Mouse (Mus musculus): ENCODE results near the gene Zc3h7b.
"Not testable (repeated sequence)": the region's sequence is repeated elsewhere in the genome, so short reads cannot be mapped to it uniquely, and the experiment has no call there.

The Zc3h7b gene

DNA sequence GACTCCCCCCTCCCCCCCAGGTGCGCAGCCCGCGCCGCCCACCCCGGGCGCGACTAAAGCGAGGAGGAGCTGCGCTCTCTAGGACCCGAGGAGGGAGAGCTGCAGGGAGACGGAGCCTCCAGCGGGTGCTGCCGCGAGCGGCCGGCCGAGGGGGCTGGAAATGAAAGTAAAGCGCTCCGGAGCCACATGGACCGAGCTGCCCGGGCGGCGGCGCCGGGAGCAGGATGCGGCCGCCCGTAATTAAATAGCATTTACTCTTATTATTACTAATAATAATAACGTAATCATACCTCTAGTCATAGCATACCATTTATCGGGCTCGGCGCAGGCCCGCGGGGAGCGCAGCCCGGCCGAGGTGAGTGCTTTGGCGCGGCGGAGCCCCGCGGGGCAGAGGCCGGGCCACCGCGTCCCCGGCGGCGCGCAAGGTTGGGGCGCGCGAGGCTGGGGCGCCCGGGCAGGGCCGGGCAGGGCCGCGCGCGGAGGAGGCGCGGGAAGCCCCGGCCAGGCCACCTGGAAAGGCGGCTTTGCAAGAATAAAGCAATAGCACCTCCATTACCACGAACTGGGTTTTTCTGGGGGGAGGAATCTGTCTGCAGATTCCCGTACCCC, at the start of gene Zc3h7b, which contains the start of gene Rangap1:
Gene Zc3h7b, plus strand, starts transcription at position 66 of the 609 bp plus-strand sequence.
Gene Rangap1, minus strand, starts transcription at position 539 of the 609 bp plus-strand sequence.
- DNase-seq = peak; percentile 68

DNA sequence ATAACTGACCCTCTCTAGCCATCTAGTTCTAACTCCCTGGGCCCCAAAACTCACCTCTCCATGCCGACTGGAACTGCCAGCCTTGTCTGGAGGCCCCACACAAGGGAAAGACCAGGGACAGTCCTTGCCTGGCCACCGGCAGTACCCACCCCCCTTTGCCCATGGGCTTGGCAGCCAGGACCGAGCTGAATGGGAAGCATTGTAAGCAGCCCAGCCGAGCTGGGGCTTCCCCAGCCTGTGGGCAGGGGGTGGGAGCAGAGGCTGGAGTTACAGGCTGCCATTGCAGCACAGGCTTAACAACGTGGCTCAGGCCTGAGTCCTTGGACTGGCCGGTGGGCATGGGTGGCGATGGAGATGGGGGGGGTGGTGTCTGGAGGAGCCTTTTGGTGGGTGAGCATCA, 47.7 kb upstream of the Zc3h7b start, which contains the start of gene Chadl:
Gene Chadl, minus strand, starts transcription at position 113 of the 400 bp plus-strand sequence.
- no peak for DNase-seq

GRCm38 (mm10) chr15:81697847-81698246, 47.0 kb upstream of the Zc3h7b start:
- no peak for DNase-seq

DNA sequence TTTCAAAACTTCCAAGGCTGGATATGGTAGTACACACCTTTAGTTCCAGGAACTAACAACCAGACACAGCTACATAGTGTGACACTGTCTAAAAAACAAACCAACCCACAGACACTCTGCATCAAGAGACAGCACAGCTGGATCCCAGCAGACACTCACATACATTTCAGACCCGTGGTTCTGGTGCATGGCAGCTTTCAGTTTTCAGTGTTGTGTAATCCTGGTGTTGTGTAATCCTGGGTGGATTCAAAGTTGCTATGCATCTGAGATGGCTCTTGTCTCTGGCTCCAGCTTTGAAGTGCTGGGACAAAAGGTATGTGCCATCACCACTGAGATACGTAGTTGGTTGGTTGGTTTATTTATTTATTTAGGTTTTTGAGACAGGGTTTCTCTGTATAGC, 46.3 kb upstream of the Zc3h7b start:
- DNase-seq = no peak

DNA sequence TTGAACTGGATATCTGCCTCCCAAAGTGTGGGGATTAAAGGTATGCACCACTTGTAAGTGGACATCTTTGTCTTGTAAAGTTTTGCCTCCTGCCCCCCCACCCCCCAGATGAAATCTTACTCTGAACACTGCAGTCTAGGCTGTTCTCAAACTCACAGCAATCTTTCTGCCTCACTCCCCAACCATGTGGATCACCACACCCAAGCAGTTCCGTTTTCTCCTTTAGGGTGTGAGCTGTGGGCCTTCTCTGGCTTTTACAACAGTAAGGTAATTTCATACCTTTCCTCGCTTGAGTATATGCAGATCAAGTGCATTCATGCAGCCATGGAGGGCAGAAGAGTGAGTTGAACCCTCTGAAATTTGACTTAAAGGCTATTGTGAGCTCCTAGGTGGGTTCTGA, 44.7 kb upstream of the Zc3h7b start:
- DNase-seq = no peak

DNA sequence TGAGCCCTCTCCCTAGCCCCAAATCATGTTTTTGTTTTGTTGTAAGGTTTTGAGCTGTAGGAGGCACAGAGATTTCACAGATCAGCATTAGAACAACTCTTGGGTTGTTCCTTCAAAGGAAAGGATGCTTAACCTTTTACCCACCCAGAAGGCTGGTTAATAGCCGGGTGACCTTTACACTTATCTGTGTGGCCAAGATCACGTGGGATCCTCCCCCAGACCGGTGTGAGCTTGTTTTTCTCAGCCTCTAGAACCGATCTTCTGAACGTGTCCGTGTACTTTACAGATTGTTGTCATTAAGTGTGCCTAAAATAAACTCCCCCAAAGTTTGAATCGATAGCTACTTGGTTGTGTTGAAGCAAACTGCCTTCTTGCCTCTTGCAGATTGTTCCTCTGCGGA, 44.3 kb upstream of the Zc3h7b start:
- DNase-seq = no peak

DNA sequence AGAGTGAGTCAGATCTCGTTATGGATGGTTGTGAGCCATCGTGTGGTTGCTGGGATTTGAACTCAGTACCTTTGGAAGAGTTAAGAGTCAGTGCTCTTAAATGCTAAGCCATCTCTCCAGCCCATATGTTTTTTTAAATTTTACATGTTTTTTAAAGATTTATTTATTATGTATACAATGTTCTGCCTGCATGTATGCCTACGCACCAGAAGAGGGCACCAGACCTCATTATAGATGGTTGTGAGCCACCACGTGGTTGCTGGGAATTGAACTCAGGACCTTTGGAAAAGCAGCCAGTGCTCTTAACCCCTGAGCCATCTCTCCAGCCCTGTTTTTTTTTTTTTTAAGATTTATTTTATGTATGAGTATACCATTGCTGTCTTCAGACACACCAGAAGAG, 43.5 kb upstream of the Zc3h7b start:
- DNase-seq = not testable (repeated sequence)

DNA sequence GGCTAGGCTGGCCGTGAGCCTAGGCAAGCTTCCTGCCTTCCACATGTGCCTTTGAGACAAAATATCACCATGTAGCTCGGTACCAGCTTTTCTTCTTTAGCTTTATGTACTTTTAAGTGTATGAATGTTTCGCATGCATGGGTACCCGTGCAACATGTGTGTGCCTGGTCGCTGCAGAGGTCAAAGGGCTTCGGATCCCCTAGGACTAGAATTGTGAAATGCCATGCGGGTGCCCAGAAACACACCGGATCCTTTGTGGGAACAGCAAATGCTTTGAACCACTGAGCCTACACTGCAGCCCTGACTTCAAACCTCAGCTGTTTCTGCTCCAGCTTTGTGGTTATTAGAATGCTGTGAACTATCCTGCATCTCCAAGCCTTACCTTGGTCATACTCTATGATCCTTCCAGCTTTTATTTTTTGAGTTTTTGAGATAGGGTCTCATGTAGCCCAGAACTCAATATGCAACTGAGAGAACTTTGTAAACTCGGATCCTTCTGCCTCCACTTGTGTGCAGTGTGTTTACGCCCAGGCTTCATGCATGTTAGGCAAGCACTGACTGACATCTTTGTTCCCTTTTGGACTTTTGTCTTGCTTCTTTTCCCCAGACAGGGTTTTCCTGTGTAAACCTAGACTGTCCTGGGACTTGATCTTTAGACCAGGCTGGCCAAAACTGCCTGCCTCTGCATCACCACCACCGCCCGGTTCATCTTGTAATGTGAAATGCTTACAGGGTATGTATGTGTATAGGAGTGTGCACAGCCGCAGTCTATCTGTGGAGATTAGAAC, 42.4 kb upstream of the Zc3h7b start:
- no peak for DNase-seq

DNA sequence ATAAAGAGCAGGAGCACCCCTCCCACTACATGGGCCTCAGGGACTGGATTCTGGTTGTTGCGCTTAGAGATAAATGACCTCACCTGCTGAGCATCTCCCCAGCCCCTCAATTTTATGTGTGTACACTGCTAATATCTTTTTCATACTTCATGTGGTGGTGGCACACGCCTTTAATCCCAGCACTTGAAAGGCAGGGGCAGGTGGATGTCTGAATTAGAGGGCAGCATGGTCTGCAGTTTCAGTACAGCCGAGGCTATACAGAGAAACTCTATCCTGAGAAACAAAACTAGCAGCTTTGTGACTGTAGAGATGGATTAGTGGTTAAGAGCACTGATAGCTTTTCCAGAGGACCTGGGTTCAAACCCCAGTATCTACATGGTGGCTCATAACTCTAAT, 41.8 kb upstream of the Zc3h7b start:
- DNase-seq = no peak

GRCm38 (mm10) chr15:81708991-81709390, 35.9 kb upstream of the Zc3h7b start:
- no peak for DNase-seq

GRCm38 (mm10) chr15:81709686-81710085, 35.2 kb upstream of the Zc3h7b start:
- no peak for DNase-seq

GRCm38 (mm10) chr15:81710801-81711200, 34.1 kb upstream of the Zc3h7b start:
- no peak for DNase-seq

- DNase-seq = no peak
These were observed 31.1 kb upstream of the Zc3h7b start for GRCm38 (mm10) chr15:81713742-81714141.

GRCm38 (mm10) chr15:81718336-81719138, 26.3 kb upstream of the Zc3h7b start:
- DNase-seq = no peak

DNA sequence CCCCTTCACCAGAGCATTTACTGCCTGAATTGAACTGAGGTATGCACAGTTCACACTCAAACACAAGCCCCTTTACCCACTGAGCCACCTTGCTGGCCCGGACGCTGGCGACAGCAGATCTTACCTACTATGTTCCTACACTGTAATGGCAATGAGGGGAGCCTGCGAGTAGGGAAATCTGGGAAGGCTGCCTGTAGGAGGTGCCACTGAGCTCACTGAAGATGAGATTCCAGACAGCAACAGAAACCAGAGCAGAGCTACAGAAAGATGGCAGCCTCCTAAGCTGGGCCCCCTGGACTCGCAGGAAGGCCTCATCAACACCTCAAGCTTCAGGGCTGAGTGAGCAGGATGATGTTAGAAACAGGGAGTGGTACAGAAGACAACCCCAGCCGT, 25.7 kb upstream of the Zc3h7b start:
- no peak for DNase-seq

DNA sequence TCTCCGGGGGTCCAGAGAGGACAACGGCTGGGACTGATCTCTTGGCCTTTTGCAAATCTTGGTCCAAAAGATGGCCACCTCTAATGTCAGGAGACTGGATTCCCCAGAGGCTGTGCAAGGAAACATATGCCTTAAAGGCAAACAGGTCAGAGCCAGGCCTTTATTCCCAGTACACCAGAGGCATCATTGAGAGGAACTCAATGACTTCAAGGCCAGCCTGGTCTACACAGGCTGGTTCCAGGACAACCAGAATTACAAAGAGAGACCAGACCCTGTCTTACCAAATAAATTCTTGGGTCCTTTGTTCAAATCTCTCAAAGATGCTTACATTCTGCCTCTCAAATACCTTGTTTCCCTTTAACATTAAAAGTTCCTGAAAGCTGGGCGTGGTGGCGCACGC, 22.5 kb upstream of the Zc3h7b start:
- DNase-seq = no peak

DNA sequence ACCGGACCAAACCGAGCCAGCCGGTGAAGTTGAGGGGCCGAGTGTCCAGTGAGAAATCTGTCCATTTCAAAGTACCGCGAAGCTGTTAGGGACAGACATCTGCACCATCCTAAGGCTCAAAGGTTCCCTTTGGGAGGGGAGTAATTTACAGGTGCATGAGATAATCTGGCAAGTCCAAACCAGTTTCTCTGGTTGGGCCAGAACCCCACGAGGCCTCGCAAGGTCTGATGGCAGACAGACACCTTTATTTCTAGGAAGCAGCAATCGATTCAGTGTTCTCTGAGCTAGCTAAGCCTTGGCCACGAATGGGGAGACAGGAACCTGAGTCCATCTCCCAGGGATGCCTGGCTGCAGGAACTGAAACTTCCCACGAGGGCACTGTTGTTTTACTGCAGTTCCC, 21.2 kb upstream of the Zc3h7b start:
- no peak for DNase-seq

GRCm38 (mm10) chr15:81725965-81726364, 18.9 kb upstream of the Zc3h7b start:
- no peak for DNase-seq

DNA sequence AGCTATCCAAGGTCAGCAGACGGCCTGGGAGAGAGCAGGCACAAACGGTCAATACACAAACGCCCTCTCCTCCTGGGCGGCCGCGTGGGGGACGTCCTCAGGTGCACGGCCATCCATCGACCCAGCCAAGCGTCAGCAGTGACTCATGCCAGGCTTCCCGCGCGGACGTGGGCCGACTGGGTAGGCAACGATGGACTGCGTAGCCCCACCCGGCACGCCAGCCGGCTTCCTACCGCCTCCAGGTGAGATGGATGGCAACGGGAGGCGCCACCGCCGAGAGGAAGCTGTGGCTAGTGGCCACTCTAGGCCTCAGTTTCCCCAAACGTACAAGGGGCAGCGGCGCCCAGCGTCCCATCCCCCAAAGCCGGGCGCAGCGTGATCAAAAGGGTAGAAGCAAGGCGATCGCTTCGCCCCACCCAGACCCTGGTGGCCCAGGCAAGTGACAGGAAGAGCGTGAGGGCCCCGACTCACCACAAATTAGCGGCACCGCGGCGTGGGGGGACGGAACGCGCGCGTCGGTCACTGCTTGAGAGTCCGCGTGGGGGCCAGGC, 15.5 kb upstream of the Zc3h7b start:
- peak; percentile 70 for DNase-seq

DNA sequence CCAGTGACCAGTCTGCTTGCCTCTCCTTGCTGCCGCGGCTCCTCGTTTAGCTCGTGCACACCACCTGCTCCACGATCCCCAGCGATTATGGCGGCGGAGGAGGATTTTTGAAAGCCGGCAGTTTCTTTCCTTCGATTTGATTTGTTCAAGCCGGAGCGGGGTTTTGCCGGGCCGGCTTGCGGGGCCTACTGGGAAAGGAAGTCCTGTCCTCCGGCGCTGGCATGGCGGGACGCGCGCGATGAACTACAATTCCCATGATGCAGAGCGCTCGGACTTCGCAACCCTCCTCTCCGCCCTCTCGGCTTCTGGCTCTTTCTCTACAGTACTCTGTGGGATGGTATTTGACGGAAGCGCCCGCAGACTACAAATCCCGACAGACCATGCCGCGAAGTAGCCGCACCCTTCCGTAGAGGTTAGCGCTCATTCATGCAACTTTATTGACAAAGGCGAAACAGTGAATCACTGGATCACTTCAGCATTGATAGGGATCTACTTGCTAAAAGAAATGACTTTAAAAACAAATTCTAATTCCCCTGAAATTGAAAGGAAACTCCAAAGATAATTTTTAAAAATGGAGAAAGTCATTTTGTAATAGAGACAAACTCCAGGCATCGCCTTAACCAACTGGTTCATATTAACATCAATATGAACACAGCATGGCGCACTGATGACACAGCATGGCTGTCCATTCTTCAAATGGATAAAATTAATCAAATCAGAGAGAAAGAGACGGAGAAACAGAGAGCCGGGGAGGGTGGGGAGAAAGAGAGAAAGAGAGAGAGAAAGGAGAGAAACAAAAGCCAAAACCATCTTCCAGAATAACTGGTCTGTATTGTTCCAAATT, 14.8 kb upstream of the Zc3h7b start:
- peak; percentile 99 for DNase-seq

GRCm38 (mm10) chr15:81735075-81735474, 9.8 kb upstream of the Zc3h7b start:
- DNase-seq = no peak

- DNase-seq = no peak
These were observed 5.6 kb upstream of the Zc3h7b start for GRCm38 (mm10) chr15:81739296-81739695.
